Mouse (Mus musculus): Measurements from ENCODE around the gene Coq8b. TPM values are rescaled to one million over a fixed set of nuclear protein-coding genes. Genes with fewer than 3 reads are reported as not detected.
"Not testable (repeated sequence)": the region's sequence is repeated elsewhere in the genome, so short reads cannot be mapped to it uniquely, and the experiment has no call there.

The Coq8b gene
- total RNA-seq, 2 experiments from 2014 or later, result 26.9 to 29.5 TPM

DNA sequence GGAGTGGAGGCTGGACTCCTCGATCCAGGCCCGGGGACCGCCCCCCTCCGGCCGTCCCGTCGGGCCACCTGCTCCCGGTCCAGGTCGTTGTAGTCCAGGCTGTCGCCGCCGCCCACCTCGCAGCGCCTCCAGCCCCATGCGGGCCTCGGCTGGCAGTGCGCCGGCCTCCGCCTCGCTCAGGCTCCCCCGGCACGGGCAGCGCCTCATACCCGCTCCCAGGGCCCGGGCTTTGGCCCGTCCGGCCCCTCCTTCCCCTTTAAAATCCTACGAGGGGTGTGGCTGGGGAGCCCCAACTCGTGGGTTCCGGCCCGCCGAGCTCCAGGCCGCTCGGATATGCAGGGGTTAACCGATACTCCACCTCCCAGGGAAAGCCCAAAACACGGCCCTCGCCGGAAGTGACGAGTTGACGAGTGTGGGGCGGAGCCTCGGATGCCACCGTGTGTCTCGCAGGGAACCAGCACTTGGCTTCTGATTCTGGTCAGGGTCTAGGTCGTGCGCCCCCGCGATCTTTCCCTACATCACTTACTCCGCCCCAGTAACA lies 4.5 kb upstream of the Coq8b start, which contains the start of gene Itpkc:
Gene Itpkc (minus strand): TSS at position 381 of the 541 bp plus-strand sequence.
- peak; percentile 91 to 92 for DNase-seq (ENCODE audit: low spot score in 2 of 2)

DNA sequence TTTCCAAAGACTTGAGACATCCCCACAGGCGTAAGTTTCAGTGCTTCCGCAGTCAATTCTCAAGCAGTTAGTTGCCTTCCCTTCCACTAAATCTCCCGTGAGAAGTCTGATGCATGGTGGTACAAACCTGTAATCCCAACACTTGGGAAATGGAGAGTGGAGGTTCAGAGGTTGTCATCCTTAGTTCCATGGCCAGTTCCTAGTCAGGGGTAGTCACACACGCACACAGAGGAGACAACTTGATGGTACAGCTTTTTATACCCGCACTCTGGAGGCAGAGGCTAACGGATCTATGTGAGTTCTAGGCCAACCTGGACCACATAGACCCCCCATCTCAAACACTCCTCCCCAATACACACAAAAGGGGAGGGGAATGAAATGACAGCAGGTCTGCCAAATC lies 4.0 kb upstream of the Coq8b start:
- no peak for DNase-seq (ENCODE audit: low spot score in 2 of 2)

DNA sequence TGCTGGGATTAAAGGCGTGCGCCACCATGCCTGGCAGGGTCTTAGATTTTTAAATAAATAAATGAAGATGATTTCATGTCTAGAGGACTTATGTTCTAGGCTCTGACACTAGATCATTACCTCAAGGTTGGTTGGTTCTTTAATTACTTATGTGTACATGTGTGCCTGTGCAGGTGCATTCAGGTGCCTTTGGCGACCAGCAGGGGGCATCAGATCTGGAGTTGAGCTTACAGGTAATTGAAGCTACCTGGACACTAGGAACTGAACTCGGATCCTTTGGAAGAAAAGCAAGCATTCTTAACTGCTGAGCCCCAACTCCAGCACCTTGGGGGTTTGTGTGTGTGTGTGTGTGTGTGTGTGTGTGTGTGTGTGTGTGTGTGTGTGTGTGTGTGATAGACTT lies 2.0 kb upstream of the Coq8b start:
- no peak for DNase-seq (ENCODE audit: low spot score in 2 of 2)

DNA sequence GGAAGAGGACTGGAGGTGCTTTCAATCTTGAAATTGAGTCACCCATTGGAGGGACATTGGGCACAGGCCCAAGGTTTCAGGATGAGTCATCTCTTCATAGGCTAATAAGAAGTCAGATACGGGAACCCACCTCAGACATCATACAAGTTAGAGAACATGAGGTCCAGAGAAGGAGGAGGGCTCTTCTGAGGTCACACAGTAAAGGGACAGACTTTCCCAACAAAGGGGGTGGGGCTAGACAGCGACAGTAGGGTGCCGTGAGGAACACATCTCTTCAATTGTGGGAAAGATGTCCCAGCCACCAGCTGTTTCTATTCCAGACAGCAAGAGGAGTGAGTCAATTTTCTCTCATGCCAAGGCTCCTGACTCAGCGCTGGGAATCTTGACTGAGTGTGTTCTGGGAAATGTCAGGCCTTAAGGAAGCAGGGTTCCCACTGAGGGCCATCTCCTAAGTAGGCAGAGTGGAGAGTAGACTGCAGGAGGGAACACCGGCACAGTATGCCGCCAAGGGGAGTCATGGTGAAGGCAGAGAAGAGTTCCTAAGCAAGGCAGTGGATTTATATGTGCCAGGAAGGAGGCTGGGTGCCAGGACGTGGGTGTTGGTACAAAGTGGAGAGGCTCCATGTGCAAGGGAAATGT lies 1.0 kb upstream of the Coq8b start:
- peak; percentile 56 to 60 for DNase-seq (ENCODE audit: low spot score in 2 of 2)

DNA sequence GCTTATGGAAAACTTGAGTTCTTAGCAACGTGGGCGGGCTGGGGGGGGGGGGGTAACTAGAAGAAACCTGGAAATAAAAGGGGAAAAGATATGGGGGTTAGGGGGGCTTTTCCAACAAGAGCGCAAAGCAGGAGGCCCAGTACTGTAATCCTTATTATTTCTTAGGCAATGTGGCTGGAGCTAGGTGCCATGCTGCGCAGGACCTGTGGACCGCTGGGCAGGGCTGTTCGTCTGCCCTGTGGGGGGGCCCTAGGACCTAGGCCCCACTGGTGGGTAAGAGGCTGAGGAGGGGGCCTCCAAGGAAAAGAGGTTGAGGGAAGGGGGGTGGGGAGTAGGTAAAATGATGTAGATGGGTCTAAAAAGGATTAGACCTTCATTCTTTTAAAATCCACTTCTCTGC lies 477 bp downstream of the Coq8b start:
- no peak for DNase-seq (ENCODE audit: low spot score in 2 of 2)

DNA sequence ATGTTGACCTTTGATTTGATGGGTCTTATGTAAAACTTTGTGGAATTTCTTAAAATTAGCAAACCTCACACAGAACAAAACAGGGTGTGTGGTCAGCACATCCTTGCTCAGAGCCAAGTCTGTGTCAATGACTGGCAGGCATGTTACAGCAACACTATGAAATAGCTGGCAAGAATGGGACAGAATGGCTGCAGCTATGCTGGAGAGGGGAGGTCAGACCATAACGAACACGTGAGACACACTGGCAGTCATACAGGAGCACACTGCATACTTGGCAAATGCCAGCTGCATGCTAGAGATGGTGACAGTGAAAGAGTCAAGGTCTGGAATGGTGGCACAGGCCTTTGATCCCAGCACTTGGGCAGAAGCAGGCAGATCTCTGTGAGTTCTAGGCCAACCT lies 2.9 kb downstream of the Coq8b start:
- DNase-seq (ENCODE audit: low spot score in 2 of 2), result no peak

DNA sequence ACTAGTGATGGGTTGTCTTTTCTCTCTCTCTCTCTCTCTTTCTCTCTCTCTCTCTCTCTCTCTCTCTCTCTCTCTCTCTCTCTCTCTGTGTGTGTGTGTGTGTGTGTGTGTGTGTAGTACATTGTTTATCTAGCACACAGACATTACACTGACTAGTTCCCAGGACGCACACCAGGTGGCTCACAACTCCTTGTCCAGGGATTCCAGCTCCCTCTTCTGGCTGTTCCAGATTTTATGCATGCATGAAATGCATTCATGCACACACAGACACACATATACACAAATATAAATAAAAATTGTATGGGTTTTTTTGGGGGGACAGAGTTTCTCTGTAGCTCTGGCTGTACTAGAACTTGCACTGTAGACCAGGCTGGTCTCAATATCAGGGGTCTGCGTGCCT lies 4.7 kb downstream of the Coq8b start:
- DNase-seq (ENCODE audit: low spot score in 2 of 2), result no peak

DNA sequence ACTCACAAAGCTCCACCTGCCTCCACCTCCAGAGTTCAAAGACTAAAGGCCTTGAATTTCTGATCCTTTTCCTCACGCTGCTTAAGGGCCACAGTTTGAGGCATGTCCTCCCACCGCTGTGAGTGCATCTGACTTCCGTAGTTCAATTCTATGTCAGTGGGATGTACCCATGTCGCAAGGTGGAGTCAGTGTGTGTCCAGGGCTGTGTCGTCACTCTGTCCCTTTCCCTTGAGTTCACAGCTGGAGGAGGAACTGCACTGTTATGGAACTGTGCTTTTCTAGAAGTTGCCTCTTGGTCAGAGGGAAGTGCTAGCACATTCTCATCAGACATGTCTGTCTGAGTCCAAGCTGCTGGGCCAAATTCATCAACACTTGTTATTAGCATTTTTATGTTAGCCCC lies 5.7 kb downstream of the Coq8b start:
- DNase-seq (ENCODE audit: low spot score in 2 of 2), result no peak

DNA sequence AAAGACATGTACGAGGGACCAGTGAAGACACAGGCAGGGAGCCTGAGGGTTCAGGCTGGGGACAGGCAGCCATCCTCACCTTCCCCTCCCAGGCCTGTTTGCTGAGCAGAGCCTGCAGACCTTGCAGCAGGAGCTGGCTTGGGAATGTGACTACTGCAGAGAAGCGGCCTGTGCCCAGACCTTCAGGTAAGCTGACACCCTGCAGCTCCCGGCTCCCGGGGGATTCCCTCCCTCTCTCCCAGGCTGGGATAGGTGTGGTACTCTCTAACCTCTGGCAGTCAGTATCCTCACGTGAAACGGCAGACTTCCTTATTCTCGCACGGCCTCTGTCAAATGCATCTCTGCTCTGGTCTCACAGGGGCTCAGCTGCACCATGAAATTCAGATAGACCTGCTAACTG lies 10.4 kb downstream of the Coq8b start:
- no peak for DNase-seq (ENCODE audit: low spot score in 2 of 2)

DNA sequence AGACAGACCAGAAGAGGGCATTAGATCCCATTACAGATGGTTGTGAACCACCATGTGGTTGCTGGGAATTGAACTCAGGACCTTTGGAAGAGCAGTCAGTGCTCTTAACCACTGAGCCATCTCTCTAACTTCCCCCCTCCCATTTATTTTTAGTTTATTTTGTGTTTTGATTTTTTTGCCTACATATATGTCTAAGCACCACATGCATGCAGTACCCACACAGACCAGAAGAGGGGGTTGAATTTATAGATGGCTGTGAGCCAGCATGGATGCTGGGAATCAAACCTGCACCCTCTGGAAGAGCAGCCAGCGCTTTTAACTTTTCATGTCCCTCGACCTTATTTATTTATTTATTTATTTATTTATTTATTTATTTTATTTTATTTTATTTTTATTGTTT lies 11.3 kb downstream of the Coq8b start:
- DNase-seq (ENCODE audit: low spot score in 2 of 2), result not testable (repeated sequence)

DNA sequence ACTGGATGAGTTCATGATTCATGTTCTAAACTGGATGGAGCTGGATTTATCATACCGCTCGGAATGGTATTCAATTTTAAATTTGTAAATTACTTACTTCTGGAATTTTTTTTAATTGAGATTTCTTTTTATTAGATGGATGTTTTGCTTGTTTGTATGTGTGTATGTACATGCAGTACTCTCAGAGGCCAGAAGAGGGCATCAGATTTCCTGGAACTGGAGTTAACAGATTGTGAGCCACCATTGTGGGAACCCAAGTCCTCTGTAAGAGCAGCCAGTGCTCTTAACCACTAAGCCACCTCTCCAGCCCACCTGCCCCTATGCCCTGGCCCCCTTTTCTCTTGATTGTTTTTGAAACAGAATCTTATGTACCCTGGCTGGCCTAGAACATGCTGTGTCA lies 16.3 kb downstream of the Coq8b start:
- no peak for DNase-seq (ENCODE audit: low spot score in 2 of 2)

DNA sequence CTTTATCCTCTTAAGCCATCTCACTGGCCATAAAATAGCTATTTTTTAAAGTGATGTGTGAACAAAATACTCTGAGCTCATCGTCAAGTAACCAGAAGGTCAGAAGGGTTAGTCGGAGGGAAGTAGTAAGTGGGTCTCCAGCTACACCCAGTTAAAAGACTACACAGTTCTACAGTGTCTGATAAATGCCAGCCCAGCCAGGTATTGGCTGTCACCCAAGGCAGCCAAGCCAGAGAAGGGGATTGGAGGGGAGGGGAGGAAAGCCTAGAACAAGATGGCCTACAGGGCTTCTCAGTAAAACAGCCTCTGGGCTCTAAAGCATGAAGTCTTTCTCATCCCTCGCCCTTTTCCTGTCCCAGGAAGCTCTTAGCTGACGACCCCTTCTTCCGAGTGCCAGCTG lies 17.1 kb downstream of the Coq8b start:
- no peak for DNase-seq (ENCODE audit: low spot score in 2 of 2)

DNA sequence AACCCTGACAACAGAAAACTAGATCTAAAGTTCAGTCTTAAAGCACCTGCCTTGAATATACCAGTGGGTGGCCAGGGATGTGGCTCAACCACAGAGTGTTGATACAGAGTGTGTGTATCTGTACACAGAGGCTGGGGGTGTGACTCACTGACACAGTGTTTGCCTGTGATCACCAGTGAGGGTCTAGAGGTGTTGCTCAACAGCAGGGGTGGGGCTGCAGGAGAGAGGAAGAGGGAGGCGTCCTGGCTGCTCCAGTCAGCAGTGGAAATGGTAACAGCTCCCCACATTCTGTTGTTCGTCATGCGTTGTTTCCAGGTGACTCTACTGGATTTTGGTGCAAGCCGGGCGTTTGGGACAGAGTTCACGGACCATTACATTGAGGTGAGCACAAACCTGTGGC lies 19.1 kb downstream of the Coq8b start:
- DNase-seq (ENCODE audit: low spot score in 2 of 2), result no peak

DNA sequence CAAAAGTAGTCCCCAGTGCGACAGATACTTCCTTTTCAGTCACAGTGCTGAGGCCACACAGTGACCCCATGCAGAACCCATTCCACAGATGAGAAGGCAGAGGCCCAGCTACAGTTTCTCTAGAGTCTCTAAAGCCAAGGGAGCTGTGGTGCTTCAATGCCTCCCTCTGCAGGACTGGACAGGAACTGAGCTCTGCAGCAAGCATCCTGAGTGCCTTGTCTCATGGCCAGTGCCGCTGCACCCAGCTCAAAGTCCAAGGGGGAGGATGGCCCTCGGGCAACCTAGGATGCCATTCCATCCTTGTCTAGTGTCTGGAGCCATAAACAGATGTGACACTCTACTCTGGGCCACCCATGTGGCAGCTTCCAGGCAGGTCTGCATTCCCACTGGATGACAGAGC lies 22.9 kb downstream of the Coq8b start:
- no peak for DNase-seq (ENCODE audit: low spot score in 2 of 2)

DNA sequence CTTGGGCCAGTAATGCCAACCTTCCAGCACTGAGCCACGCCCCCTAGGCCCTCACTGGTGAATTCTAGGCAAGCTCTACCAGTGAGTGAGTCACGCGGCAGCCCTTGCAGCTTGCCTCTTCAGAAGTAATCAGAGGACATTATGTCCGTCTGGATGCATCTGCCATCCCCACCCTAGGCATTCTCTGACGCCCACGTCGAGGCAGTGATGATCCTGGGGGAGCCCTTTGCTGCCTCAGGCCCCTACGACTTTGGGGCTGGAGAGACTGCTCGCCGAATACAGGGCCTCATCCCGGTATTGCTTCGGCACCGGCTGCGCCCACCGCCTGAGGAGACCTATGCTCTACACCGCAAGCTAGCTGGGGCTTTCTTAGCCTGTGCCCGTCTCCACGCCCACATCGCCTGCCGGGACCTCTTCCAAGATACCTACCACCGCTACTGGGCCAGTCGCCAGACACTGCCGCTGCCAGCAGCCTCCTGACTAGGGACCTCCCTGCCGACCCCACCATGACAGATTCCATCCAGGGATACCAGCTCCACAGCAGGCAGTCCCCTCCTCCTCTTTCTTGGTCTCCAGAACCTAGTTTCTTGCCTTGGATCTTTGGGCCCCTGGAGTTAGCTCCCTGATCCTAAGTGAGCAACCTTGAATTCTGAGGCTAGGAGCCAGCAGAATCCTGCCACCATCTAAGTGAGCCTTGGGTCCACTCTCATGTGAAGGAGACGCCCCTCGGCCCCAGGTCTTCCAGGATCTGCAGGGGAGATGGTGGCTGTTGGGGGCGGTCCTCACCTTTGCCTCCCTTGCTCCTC lies 24.4 kb downstream of the Coq8b start:
- peak; percentile 74 to 76 for DNase-seq (ENCODE audit: low spot score in 2 of 2)

DNA sequence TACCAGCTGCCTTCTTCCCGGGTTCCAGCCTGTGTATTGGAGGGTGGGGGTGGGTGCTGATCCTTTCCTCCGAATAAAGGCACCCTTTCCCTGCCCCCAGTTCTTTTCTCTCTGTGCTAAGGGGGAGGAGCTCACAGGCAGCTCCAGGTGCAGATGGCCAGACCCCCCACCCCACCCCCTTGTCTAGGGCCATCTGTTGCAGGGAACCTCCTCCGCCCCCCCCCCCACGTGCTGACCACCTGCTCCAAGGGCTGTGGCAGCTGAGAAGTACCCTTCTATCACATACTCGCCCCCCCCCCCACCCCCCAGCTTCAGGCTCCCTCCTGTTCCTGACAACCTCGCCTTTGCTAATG lies 25.0 kb downstream of the Coq8b start:
- no peak for DNase-seq (ENCODE audit: low spot score in 2 of 2)

DNA sequence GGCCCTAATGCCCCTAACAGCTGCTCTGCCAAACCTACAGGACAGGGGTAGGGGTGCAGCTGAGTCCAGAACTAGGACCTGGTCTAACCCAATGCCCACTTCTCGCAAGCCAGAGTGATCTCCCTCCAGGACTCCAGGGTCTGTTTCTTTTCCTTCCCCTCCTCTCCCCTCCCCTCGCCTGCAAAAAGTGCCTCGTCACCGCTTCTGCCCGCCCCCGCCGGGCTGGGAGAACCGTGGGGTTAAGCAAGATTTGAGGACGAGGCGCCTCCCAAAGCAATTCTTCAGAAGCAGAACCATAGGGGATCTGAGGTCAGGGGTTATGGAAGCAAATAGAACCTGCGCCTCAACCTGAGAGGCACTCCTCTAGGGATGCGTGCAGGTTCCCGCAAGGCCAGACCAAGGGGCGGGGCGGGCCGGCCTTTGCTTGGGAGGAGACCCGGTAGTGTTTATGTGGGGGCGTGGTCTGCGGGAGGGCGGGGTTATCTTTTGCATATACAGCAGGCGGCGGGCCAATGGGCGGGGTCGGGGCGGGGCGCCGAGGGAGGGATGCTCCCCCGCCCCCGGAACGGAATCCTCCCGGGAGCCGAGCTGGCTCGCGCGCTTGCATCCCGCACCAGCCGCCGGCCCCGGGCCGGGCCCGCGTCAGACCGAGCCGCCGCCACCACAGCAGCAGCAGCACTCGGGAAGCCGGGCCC lies 25.5 kb downstream of the Coq8b start, which contains the start of gene Numbl:
Gene Numbl (plus strand): TSS at position 229 of the 695 bp plus-strand sequence.
- DNase-seq (ENCODE audit: low spot score in 2 of 2), result peak; percentile 87 to 93

DNA sequence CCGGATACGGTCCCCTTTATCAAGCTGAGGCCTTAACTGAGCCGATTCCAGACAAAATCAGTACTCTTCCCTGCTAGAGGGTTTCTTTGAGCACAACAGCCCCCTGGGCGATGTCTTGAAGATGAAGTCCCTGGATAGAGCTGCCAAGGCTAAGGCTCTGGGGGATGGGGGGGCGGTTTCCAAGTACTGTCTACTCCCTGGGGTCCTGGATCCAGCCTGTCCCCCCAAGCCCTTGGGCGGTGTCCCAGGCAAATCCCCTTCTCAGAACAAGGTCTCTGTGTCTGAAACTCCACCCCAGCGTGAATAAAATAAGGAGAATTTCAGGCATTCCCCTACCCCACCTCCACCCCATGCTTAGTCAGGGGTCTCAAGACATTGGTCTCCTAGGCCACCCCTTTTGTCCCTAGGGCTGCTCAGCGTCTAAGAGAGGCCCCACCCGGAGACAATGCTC lies 26.5 kb downstream of the Coq8b start:
- DNase-seq (ENCODE audit: low spot score in 2 of 2), result peak in 1 of 2 experiments; percentile 55

DNA sequence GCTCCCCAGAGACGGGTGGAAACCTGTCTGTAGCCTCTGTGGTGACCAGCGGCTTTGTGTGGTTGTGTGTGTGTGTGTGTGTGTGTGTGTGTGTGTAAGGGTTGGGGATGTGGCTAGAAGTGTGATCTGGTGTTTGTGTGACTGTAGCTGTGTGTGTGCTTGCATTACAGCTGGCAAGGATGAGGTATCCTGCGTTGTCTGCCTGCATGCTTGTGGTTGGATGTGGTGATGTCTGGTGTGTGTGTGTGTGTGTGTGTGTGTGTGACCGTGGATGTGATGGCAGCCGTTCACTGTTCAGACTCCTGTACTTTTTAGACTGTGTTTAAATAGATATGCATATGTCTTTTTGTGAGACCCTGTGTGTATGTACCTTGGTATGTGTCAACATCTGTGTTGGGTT lies 26.9 kb downstream of the Coq8b start:
- DNase-seq (ENCODE audit: low spot score in 2 of 2), result no peak

DNA sequence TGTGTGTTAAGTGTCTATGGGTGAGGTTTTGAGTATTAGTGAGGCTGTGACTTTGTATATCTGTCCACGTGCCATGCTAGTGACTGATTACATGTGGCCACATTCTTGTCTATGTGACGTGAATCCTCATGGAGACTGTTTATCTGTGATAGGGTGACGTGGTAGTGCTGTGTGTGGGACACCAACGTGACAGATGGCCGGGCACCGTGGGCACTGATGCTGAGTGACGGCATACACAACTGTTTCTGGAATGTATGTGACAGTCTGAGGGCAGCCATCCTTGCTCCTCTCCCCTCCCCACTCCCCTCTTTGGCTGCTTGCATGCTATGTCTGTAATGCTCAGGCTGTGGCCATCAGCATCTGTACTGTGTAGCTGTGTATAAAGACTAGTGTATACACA lies 28.0 kb downstream of the Coq8b start:
- DNase-seq (ENCODE audit: low spot score in 2 of 2), result no peak

DNA sequence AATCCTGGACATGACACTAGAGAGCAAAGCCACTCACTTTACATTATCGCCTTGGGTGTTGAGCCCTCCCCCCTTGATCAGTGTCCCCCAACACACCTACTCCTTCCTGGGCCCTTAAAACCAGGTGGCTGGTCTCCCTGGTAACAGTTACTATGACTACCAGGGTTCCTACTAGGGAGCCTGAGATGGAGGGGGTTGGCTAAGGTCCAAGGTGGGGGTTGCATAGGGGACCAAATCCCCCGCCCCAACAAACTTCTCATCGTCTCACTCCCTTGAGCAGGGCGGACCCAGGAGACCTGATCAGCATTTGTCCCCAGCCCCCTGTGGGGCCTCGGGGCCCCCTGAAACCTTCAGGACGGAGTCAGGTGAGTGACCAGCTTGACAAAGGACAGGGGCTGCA lies 29.1 kb downstream of the Coq8b start:
- no peak for DNase-seq (ENCODE audit: low spot score in 2 of 2)

DNA sequence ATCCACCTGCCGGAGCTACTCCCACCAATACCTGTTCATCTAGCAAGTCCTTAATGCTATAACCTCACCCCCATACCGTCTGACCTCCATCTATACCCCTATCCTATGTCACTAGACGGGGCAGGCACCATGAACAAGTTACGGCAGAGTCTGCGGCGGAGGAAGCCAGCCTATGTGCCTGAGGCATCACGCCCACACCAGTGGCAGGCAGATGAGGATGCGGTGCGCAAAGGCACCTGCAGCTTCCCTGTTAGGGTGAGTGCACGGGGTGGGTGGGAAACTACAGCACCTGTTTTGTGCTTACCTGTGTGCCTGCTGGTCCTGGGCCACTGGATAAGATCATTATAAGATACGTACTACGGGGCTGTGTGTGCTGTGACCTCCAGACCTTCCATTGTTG lies 31.9 kb downstream of the Coq8b start:
- no peak for DNase-seq (ENCODE audit: low spot score in 2 of 2)
